Mouse (Mus musculus): ENCODE measurements around the gene Oxsm.

Oxsm gene

DNA sequence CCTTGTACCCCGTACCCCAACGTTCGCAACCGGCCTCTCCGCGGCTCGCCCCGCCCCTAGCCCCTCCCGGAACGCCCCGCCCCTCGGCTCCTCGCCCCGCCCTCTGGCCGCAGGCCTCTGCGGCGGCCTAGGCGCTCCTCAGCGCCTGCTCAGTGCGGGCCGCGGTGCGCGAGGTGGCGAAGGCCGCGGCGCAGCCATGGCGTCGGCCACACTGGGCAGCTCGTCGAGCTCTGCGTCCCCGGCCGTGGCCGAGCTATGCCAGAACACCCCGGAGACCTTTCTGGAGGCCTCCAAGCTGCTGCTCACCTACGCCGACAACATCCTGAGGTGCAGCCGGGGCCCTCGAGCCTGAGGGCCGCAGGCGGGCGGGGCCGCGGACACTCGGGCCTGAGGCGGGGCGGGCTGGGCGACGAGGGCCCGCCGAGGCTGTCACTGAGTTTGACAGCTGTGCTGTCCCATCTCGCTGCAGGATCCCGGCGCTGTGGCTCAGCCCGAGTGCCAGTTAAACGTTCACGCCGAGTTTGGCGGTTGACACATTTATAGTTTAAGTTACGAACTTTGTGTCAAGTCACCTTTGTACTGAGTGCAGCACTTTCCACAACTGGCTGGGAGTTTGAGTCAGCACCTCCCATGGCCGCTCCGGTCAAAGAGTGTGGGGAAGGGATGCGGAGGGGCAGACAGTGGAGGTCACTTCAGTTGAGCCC, at the start of gene Oxsm, which contains the start of gene Ngly1:
Gene Oxsm, minus strand, starts transcription at position 638 of the 704 bp plus-strand sequence.
Gene Ngly1, plus strand, starts transcription at position 110 of the 704 bp plus-strand sequence.
- peak; percentile 86 for DNase-seq (ENCODE audit: extremely low spot score, low spot score)

DNA sequence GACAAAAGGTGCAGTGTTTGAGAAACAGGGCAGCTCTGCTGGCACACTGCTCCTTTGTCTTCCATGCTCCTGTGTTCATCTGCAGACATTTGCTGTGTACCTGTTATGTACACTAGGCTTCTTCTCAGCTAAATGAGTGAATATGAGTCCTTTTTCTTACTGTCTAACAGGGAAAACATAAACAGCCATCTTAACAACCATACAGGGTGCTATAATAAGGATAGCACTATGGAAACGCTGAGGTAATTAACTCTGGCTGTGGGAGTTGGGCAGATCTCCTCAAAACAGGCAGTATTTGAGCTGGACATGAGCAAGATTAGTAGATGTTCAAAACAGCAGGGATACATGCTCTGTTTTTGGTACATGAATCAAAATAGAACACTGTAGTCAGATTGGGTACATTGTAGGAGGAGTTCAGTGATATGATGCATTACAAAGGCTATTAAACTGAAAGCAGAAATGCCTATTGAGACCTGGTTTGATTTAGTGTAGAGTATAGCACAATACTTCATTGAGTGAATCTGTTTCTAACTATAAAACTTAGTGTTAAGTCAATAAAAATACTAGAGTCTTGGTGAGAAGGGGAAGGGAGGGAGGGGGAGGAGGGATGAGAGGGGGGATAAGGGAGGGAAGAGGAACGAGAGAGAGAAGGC, 47.3 kb upstream of the Oxsm start:
- DNase-seq (ENCODE audit: extremely low spot score, low spot score): no peak

DNA sequence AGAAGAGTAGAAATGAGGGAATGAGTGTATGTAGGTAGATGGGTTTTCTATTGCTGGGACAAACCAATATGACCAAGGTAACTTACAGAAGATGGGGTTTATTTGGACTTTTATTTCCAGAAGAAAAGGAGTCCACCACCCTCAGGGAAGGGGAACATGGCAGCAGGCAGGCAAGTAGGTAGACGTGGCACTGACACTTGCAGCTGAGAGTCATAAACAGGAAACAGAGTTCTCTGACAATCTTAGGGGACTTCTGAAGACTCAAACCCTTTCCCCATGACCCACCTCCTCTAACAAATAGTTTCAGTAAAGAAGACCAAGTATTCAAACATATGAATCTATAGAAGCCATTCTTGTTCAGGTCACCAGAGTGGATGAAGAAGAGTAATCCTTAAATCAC, 44.3 kb upstream of the Oxsm start:
- no peak for DNase-seq (ENCODE audit: extremely low spot score, low spot score)

DNA sequence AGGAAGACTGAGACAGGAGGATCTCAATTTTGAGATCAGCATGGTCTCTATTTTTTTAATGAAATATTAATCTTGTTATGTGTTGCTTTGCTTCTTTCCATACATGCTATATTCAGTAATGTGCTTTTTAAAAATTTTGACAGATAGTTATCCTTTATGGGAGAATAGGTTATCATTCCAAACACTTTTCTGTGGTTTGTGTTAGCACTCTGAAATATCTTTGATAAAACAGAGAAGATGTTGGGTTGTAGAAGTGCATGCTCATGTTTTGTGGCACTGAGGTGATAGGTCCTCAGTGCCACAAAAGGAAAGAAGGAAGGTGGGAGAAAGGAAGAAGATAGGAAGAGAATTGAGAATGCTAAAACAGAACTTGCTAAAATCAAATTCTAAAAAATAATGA, 43.4 kb upstream of the Oxsm start:
- DNase-seq (ENCODE audit: extremely low spot score, low spot score): no peak

DNA sequence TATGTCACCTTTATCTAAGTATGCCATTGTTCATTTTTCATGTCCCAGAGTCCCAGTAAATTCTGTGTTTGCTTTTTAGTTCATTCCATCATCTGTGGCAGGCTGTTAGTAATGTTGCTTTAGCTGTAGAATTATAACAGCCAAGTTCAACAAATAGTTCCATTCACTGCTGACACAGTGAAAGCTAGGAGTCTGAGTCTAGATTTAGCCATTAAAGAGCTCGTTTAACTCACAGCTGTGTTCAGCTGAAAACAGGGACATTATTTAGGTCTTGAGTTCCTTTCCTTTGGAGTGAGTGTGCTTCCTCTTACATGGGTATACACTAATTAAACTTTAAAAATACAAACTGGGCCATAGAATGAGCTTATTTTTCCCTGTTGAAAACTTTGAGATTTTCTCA, 42.8 kb upstream of the Oxsm start:
- DNase-seq (ENCODE audit: extremely low spot score, low spot score): no peak

DNA sequence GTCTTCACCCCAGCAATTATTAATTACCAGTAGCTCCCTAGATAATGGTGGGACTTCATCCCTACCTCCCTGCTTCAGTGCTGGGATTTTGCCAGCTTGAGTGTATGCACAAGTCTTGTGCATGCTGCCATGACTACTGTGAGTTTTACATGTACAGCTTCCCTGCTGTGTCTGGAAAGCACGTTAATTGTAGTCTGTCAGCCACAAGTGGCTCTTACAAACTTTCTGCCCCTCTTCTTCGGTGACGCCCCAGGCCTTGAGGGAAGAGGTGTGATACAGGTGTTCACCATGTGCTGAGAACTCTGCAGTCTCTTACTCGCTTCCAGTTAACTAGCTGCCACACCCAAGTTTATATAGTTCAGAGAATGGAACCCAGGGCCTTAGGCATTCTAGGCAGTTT, 34.4 kb upstream of the Oxsm start:
- no peak for DNase-seq (ENCODE audit: extremely low spot score, low spot score)

DNA sequence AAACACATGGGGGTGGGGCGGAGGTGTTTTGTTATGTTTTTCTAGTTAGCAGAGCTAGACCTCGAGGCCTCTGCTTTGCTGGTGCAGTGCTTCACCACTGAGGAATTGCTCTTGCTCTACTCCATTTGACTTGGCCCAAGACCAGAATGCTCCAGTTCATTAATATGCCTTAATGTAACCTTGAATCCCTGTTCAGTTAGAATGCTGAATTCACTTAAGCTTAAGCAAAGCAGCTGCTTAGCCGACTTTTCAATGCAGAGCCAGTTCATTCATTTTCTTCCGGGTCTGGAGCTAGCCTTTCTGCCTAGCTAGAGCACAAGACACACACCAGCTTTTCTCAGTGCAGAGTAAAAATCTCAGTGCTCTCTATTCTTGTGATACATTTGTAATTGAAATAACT, 29.6 kb upstream of the Oxsm start:
- no peak for DNase-seq (ENCODE audit: extremely low spot score, low spot score)

DNA sequence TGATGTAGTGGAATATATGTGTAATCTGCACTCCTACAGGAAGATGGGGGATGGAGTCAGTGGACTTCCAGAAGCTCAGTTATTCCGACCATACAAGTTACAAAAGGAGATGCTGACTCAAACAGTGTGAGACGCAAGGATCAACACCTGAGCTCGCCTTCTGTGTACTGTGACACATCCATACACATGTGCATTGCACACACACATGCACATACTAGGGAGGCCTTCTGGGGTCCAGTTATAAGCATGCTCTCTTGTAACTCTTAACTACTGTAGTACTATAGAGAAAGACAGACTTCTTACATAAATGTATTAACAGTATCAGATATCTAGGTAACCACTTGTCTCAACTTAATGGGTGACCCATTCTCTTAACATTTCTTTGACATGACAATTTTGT, 24.1 kb upstream of the Oxsm start:
- DNase-seq (ENCODE audit: extremely low spot score, low spot score): no peak

DNA sequence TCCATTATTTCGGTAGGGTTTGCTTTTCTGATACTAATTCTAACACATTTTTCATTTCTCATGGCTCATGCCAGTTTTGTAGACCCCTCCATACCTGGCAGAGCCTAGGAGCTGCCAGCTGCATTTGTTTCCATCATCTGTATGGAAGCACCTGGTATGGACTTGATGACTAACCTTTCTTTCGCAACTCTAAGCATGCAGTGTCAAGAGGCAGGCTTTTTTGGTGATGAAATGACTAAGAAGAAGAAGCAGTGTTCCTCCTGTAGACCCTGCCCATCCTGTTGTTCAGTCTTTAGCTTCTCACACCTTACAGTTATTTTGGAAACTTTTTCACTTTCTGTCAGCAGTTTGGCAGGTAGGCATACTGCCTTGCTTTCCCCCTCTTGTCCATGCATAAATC, 20.2 kb upstream of the Oxsm start:
- no peak for DNase-seq (ENCODE audit: extremely low spot score, low spot score)

DNA sequence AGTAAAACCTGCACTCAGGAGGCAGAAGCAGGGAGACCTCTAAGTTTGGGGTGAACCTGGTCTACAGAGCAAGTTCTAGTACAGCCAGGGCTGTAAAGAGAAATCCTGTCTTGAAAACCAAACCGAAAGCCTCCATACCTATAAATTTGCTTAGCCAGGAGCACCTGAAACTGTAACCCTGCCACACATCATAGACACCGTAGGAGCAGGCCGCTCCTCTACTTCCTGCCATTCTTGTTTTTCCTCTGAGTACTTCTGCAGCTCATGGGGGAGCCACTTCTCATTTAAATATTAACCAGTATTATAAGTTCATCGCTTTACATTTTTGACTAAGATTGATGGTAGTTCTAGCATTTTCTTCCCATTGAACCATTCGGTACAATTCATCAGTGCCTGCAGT, 17.4 kb upstream of the Oxsm start:
- DNase-seq (ENCODE audit: extremely low spot score, low spot score): no peak

DNA sequence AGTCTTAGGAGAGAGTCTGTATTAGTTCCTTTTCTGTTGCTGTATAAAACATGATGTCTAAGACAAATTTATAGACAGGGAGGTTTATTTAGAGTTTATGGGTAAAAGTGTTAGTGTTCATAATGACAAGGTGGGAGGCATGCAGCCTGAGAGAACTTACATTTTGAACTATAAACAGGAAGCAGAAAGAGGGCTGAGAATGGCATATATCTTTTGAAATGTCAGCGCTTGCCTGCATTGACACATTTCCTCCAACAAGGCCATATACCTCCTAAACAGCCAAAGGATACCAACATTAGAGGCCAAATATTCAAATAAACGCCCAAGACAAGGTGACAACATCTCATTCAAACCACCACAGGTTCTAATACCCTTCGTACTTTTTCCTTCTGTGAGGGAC, 12.3 kb upstream of the Oxsm start:
- DNase-seq (ENCODE audit: extremely low spot score, low spot score): no peak

DNA sequence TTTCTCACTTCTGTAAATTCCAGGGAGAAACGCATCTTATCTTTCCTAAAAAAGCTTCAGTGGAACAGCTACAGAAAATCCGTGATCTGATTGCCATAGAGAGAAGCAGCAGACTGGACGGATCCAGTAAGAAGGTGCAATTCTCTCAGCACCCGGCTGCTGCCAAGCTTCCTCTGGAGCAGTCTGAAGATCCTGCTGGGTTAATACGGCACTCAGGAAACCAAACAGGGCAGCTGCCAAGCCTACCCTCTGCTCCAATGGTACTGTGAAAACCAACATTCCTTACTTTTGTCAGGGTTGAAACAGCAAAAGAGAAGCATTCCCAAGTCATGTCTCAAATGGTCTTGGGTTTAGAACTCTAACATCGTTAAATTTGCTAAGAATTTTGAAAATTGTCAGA, 10.9 kb upstream of the Oxsm start:
- no peak for DNase-seq (ENCODE audit: extremely low spot score, low spot score)

DNA sequence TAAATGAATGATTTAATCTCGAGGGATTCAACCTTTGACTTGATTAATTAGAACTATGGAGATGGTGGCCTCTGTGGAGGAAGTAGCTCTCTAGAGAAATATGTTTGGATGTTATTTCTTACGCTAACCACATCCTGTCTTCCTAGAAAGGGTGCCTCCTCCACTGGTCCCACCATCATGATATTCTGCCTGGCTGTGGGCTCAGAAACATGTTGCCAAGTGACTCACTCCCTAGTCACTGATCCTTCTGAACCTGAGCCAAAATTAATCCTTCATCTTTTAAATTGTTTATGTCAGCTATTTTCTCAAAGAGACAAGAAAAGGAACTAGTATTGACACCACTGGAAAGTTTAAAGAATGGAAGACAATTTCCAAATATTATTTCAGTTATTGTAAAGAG, 6.6 kb upstream of the Oxsm start:
- DNase-seq (ENCODE audit: extremely low spot score, low spot score): no peak

DNA sequence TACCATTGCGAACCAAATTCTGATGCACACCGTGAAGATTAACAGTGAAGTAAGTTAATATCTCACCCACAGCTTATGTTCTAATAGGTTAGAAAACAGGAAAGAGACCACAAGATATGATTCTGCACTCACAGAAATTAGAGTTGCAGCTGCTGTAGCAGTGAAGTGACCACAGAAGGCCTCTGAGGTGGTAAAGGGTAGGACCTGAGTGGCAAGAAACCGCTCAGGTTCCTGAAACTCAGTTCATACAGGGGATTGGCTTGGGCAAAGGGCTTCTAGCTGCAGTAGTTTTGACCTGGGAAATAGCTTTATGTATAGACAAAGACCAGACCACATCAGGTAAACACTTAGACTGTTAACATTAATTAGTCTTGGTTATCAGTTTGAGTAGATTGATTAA, 6.1 kb upstream of the Oxsm start:
- DNase-seq (ENCODE audit: extremely low spot score, low spot score): no peak

DNA sequence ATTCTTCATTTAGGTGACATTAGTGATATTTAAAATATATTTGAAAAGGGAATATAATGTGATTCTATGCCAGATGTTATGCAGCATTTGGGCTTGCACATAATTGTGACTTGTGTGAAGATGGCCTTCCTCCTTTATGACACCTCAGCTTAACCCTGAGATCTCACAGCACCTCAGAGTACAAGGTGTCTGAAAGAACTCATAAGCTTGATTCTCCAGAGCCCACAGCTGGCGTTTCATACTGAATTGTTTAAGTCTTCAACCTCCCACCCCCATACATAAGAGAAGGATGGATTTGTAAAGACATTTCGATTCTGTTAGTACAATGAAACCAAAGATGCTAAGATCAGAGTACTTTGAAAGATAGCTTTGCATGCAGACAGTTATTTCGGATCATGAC, 491 bp upstream of the Oxsm start:
- no peak for DNase-seq (ENCODE audit: extremely low spot score, low spot score)

DNA sequence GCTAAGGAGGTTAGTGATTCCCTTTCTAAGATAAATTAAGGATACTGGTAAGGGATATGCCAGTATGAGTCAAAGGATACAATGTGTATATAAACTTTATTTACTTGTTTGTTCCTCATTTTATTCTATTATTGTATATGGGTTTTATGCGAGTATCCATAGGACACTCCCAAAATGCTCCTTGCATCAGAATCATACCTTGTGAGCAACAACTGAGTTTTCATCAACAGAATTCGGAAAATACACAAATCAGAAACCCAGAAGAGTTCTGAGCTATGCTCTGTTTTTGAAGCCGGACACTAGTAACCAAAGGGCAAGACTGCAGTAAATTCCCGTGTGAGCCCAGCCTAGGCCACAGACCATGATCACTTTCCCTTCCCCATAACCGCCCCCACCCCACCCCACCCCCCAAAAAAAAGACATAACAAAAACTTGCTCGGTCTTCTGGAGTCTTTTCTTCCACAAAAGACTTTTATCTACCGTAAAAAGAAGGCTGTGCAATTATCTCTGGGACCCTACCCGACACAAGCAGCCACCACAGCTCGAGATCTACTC, 928 bp downstream of the Oxsm start:
- no peak for DNase-seq (ENCODE audit: extremely low spot score, low spot score)

DNA sequence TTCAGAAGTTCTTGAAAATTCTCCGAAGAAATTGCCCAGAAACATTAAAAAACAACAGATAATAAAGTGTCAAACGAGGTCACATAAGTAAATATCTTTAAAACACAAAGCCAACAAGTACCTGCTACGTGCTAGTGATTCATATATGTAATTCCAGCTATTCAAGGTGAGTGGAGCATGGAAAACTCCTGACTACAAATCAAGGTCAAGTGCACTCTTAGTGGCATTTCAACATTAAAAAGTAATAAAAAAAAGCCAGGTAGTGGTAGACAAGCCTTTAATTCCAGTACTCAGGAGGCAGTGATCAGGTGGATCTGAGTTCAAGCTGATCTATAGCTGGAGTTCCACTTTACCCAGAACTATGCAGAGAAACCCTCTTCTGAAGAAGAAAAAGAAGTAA, 1.5 kb downstream of the Oxsm start:
- DNase-seq (ENCODE audit: extremely low spot score, low spot score): no peak

DNA sequence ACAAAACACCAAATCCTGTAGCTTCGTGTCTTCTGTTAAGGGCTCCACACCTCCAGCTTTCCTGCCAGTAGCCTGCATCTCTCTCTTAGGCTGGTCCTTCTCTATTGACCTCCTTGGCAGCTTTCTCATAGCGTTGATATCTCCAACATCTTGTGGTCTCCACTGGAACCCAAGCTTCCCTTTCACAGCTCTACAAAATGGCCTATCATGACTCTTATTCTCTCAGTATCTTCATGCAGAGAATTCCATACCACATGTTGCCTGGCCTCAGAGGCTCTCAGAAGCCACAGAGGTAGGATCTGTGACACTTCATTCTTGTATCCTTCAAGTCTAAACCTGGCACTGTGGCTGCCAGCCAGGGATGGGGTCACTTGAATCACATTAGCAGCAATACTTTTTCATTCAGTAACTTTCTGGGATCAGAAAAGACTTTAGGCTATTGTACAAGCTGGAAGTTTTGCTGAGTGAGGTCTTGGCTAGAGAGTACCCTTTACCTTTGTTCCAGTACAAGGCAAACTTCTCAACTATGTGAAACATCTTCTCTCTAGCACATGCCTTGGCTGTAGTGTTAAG, 3.2 kb downstream of the Oxsm start:
- DNase-seq (ENCODE audit: extremely low spot score, low spot score): no peak

DNA sequence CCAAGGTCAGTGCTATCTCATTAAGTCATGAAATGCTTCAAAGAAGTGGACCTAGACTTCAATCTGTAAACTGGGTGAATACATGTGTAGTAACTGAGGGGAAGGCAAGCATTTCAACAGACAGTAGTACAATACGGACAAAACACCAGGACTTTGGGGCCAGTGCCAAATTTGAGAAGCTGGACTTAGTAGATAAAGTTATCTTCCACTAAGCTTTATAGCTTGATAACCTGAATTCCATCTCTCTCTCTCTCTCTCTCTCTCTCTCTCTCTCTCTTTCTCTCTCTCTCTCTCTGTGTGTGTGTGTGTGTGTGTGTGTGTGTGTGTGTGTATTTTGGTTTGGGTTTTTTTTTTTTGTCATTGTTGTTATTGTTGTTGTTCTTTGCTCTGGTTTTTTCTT, 4.5 kb downstream of the Oxsm start:
- DNase-seq (ENCODE audit: extremely low spot score, low spot score): no peak

DNA sequence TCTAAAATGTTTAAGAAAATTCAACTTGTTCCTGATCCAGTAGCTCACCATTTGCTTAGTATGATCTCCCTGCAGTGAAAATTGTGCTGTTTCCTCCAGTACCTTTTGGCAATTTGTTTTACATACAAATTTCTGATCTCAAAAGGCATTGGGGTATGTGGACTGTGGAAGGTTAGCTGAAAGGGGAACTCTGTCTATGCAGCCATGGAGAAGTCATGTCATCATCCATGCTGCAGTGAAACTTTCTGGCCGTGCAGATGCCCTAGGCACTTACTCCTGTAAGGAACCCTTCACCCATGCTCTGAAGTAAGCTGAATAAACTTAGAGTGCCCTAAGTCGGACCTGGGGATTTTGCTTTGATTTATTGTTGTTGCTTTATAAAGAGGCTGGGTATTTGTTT, 5.2 kb downstream of the Oxsm start:
- DNase-seq (ENCODE audit: extremely low spot score, low spot score): no peak

DNA sequence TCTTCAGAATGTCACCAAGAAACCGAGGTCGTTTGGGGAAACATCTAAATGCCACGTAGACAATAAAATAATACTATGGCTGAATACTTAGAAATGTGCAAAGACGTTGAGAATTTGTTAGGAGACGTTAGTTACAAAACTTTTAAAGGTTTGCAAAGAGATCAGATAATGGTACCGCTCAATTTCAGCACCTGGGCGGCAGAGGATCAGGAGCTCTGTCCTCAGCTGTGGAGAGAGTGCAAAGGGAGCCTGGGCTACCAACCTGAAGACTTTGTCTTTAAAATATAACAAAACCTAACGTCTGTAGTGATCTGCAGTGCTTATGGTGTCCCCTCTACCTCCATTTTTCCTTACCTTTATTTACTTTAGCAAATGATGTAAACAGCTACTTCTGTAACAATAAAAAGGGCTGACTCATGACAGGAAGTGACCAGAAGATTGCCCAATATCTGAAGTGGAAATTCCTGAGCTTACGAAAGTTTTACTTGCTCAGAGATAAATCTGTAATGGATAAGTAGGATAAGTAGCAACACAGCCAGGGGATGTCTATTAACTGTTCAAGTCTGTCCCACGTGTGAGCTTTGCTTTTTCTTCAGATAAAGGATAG, 5.9 kb downstream of the Oxsm start:
- no peak for DNase-seq (ENCODE audit: extremely low spot score, low spot score)

DNA sequence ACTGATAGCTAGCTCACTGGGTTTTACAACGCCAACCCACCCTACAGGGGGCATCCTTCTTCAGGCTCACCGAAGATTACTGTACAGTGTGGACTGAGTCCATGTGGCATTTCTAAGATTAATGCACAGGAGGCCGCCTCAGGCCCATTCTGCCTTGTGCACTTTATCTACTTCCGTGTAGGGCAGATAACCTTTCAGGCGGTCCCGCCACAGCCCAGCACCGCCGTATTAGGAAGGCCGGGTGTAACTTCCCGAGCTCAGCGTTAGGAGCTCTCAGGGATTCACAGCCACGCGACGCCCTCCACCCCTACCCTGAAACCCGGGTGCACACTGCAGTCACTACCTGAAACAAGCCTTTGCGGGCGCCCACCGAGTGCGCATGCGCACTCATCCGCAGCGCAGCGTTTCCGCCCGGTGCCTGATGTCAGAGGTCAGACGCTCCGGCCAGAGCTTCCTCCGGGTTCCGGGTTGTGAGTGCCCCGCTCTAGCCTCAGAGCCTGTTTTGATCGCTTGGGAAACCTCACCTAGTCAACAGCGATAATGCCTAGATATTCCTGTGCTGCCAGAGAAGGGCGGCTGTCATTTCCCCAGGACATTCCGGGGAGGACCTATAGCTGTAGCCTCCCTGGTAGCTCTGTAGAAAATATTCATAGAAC, 6.5 kb downstream of the Oxsm start:
- DNase-seq (ENCODE audit: extremely low spot score, low spot score): peak; percentile 89
